Mouse (Mus musculus) 3134 (cell line): Measurements from ENCODE around the gene Abcf3.

Source experiments
- DNase-seq: peaks from one replicate; pipeline ENCODE4 v3.0.0-alpha.2; 2011; ENCODE audit warnings: low spot score; ENCODE audit not compliant: insufficient read length; ENCODE audit errors: extremely low read depth

Gene Abcf3

GRCm38 (mm10) chr16:20548096-20548948, at the start of gene Abcf3:
Gene Abcf3 (plus strand): TSS chr16:20548577.
- DNase-seq = peak; percentile 100

GRCm38 (mm10) chr16:20498677-20499475, 49.5 kb upstream of the Abcf3 start, which contains the start of gene Eif2b5:
Gene Eif2b5 (plus strand): TSS chr16:20498817.
- DNase-seq = peak; percentile 94

GRCm38 (mm10) chr16:20506000-20506399, 42.4 kb upstream of the Abcf3 start:
- no peak for DNase-seq

- DNase-seq = no peak
These were observed 39.0 kb upstream of the Abcf3 start for GRCm38 (mm10) chr16:20509349-20509748.

- DNase-seq = no peak
These were observed 37.0 kb upstream of the Abcf3 start for GRCm38 (mm10) chr16:20511277-20511847.

GRCm38 (mm10) chr16:20516032-20516431, 32.3 kb upstream of the Abcf3 start:
- DNase-seq = no peak

- peak; percentile 95 for DNase-seq
These were observed 31.6 kb upstream of the Abcf3 start, which contains the start of gene Dvl3 for GRCm38 (mm10) chr16:20516726-20517201. Gene Dvl3 (plus strand): TSS chr16:20516982.

- DNase-seq = no peak
These were observed 31.2 kb upstream of the Abcf3 start for GRCm38 (mm10) chr16:20517216-20517615.

- peak; percentile 42 for DNase-seq
These were observed 30.5 kb upstream of the Abcf3 start for GRCm38 (mm10) chr16:20517701-20518374.

- DNase-seq = no peak
These were observed 24.5 kb upstream of the Abcf3 start for GRCm38 (mm10) chr16:20523886-20524285.

- DNase-seq = no peak
These were observed 19.6 kb upstream of the Abcf3 start for GRCm38 (mm10) chr16:20528779-20529178.

GRCm38 (mm10) chr16:20529375-20529774, 19.0 kb upstream of the Abcf3 start:
- DNase-seq = no peak

- no peak for DNase-seq
These were observed 17.4 kb upstream of the Abcf3 start for GRCm38 (mm10) chr16:20530941-20531340.

GRCm38 (mm10) chr16:20534617-20535295, 13.6 kb upstream of the Abcf3 start:
- DNase-seq = no peak

GRCm38 (mm10) chr16:20535296-20536080, 12.9 kb upstream of the Abcf3 start, which contains the start of gene Ap2m1:
Gene Ap2m1 (plus strand): TSS chr16:20535478.
- peak; percentile 100 for DNase-seq

GRCm38 (mm10) chr16:20536081-20536665, 12.2 kb upstream of the Abcf3 start:
- DNase-seq = no peak

- peak; percentile 73 for DNase-seq
These were observed 11.3 kb upstream of the Abcf3 start for GRCm38 (mm10) chr16:20537071-20537471.

- no peak for DNase-seq
These were observed 10.6 kb upstream of the Abcf3 start for GRCm38 (mm10) chr16:20537601-20538320.
